Mouse (Mus musculus) left cerebral cortex, adult 2 months (tissue): Measurements from ENCODE around the gene Bfar. TPM values are rescaled to one million over a fixed set of nuclear protein-coding genes. Genes with fewer than 3 reads are reported as not detected.

Source experiments
- DNase-seq, 2 experiments: peaks; one replicate each; pipeline ENCODE4 v3.0.0; 2021 to 2022; ENCODE audit warnings: low spot score in 2 of 2, mixed read lengths in 1 of 2; ENCODE audit errors: extremely low spot score in 1 of 2
- H3K27ac ChIP-seq: fragments of 200-600 bp; 2 replicates; pipeline ENCODE4 v1.8.1; 2022
- H3K4me3 ChIP-seq: fragments of 200-600 bp; 2 replicates; pipeline ENCODE4 v1.8.1; 2022
- CTCF ChIP-seq: fragments of 200-600 bp; IDR thresholded peaks from 2 replicates; pipeline ENCODE4 v1.8.1; 2022; ENCODE audit warnings: antibody characterized with exemption, mild to moderate bottlenecking, moderate library complexity
- intact Hi-C: fragments of 180-260 bp; cut with DNase I; formaldehyde crosslinking; loops from one replicate; pipeline ENCODE4 v1.15.1; 2025
- total RNA-seq, 2 experiments: library from RNA; stranded (reverse); gene quantifications; 2 replicates each; pipeline ENCODE4 v1.2.3; 2021

Gene Bfar
- total RNA-seq, 2 experiments from 2014 or later: 34.8 to 40.6 TPM

- H3K27ac ChIP-seq: peak overlapping the region; percentile 90
- intact Hi-C loops: no loop called here
- DNase-seq: peak; percentile 20 to 26
- peak overlapping the region; percentile 87 for H3K4me3 ChIP-seq
- TF ChIP-seq CTCF: no peak
Observed at GRCm38 (mm10) chr16:13672386-13672898, 784 bp downstream of the Bfar start.

GRCm38 (mm10) chr16:13673114-13673513 lies 1.5 kb downstream of the Bfar start:
- no peak for TF ChIP-seq CTCF
- intact Hi-C loops: no loop called here
- Histone ChIP-seq H3K27ac (no peak overlapping the region), H3K4me3 (no peak overlapping the region)
- DNase-seq: no peak

DNA sequence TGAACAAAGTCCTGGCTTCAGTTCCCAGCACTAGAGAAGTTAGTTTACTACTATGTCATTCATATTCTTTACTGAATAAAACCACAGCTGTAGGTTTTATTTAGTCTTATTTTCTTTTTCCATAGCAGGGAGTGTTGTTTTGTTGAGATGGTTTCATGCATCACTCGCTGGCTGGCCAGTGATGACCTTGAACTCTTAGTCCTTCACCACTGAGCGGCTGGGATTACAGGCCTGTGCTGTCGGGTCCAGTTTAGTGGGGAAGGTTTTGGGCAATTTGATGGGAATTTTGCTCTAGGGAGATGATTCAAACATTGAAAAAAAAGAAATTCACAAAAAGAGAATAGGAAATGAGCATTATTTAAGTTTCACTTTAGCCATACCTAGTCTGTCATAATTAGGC lies 2.9 kb downstream of the Bfar start:
- intact Hi-C loops: no loop called here

GRCm38 (mm10) chr16:13678601-13679319 lies 7.1 kb downstream of the Bfar start:
- DNase-seq: no peak
- no peak overlapping the region for H3K27ac ChIP-seq
- no peak overlapping the region for H3K4me3 ChIP-seq
- intact Hi-C loops: no loop called here
- no peak for TF ChIP-seq CTCF

More for the DNA sequence above, 2.9 kb downstream of the Bfar start:
- Histone ChIP-seq H3K4me3 (no peak overlapping the region), H3K27ac (no peak overlapping the region)
- no peak for DNase-seq
- TF ChIP-seq CTCF: no peak

- Histone ChIP-seq H3K27ac (no peak overlapping the region), H3K4me3 (no peak overlapping the region)
- DNase-seq: no peak
- TF ChIP-seq CTCF: peak; percentile 27
- intact Hi-C loops: no loop called here
Observed at GRCm38 (mm10) chr16:13698998-13699397, 27.3 kb downstream of the Bfar start.

DNA sequence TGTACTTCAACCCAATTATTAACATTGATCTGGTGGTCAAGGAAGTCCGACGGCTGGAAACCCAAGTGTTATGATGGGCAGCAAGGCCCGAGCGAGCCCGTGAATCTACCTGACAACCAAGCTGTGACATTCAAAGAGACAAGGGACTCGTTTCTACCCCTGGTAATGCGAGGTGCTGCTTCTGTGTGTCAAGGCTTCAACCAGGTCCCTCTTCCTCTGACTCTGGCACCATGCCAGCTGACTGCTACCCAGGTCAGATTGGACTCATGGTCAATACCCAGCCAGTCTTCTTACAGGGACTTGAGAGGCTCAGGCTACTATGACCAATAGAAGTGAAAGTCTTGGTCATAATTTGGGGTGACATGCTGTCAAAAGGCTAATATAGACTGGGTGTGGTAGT lies 30.5 kb downstream of the Bfar start:
- intact Hi-C loops: no loop called here
- no peak overlapping the region for H3K4me3 ChIP-seq
- no peak for DNase-seq
- H3K27ac ChIP-seq: no peak overlapping the region
- no peak for TF ChIP-seq CTCF

DNA sequence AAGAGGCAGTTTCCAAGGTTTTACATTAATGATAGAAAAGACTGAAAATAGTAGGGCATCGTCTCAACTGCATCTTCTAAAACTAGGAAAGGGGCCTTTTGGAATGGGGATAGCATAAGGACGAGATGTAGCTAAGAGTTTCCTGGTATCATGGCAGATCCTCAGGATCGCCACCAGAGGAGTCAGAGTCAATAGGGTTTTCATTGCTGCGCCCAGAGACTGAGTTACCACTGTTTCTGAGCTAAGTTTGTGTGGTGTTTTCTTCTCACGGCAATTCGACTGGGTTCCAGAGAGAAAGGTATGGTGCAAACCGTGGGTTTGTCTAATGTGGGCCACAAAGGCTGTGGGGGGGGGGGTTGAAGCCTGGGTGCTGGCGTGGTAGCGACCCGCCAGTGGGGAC lies 33.0 kb downstream of the Bfar start:
- Histone ChIP-seq H3K4me3 (no peak overlapping the region), H3K27ac (no peak overlapping the region)
- intact Hi-C loops: no loop called here
- TF ChIP-seq CTCF: no peak
- DNase-seq: no peak

DNA sequence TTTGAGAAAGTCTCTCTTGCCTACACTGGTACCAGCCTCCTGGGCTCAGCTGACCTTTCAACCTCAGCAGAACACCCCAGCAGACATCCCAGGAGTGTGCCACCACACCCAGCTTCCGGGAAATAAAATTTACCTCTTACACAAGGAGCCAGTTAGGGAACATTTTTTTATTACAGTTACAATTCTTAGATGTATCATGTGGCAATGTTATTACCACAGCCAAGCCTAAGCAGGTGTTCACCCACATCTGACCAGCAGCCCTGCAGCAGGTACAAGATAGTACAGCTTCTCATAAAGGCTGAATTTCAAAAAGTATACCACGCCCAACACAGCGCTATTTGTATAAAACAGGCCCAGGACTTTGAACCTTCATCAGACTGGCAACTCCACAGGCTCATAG lies 43.3 kb downstream of the Bfar start:
- no peak overlapping the region for H3K27ac ChIP-seq
- intact Hi-C loops: no loop called here
- no peak for DNase-seq
- no peak for TF ChIP-seq CTCF
- no peak overlapping the region for H3K4me3 ChIP-seq

- intact Hi-C loops: no loop called here
- Histone ChIP-seq H3K27ac (no peak overlapping the region), H3K4me3 (no peak overlapping the region)
- no peak for TF ChIP-seq CTCF
- no peak for DNase-seq
Observed at GRCm38 (mm10) chr16:13716821-13717553, 45.3 kb downstream of the Bfar start.

GRCm38 (mm10) chr16:13722937-13723336 lies 51.3 kb downstream of the Bfar start:
- intact Hi-C loops: no loop called here
- TF ChIP-seq CTCF: no peak
- Histone ChIP-seq H3K4me3 (no peak overlapping the region), H3K27ac (no peak overlapping the region)
- no peak for DNase-seq

- no peak for TF ChIP-seq CTCF
- intact Hi-C loops: no loop called here
- DNase-seq: no peak
- Histone ChIP-seq H3K27ac (no peak overlapping the region), H3K4me3 (no peak overlapping the region)
Observed at GRCm38 (mm10) chr16:13727811-13728335, 56.2 kb downstream of the Bfar start.

GRCm38 (mm10) chr16:13729428-13729827 lies 57.8 kb downstream of the Bfar start:
- no peak overlapping the region for H3K4me3 ChIP-seq
- TF ChIP-seq CTCF: no peak
- no peak overlapping the region for H3K27ac ChIP-seq
- no peak for DNase-seq
- intact Hi-C loops: no loop called here
